Mouse (Mus musculus): Measurements from ENCODE around the gene Mapre3. TPM values are rescaled to one million over a fixed set of nuclear protein-coding genes. Genes with fewer than 3 reads are reported as not detected.

The Mapre3 gene
- 12.2 and 17.0 TPM in 2 replicates for polyA plus RNA-seq (2016; fragmentation: Nextera tagmentation; extraction: Ambion mirVana)

- Histone ChIP-seq H3K4me3 (peak within 1 kb of the TSS; percentile 97), H3K9me3 (replicated peaks) (no peaks in the 10 kb centered on the region), H3K27ac (peak within 1 kb of the TSS; percentile 92), H3K36me3 (no peaks in the 10 kb centered on the region), H3K27me3 (ENCODE audit: low read depth, poor library complexity, severe bottlenecking) (peaks cover 8% of the 10 kb centered on the region), H3K4me1 (peaks cover 19% of the 10 kb centered on the region)
- DNase-seq (ENCODE audit: low spot score): peak; percentile 96
- under 1% methylated on average over 51 of the region's 59 CpGs for WGBS
These were observed at the start of gene Mapre3 for GRCm38 (mm10) chr5:30814424-30815119. Gene Mapre3 (plus strand): TSS chr5:30814641.

GRCm38 (mm10) chr5:30765596-30766370 is 48.7 kb upstream of the Mapre3 start:
- no peaks in the 10 kb centered on the region for H3K27me3 ChIP-seq (ENCODE audit: low read depth, poor library complexity, severe bottlenecking)
- no peak overlapping the region for H3K4me3 ChIP-seq
- H3K27ac ChIP-seq: no peak overlapping the region
- 82% methylated on average over 12 of the region's 12 CpGs for WGBS
- H3K36me3 ChIP-seq: no peaks in the 10 kb centered on the region
- no peak for DNase-seq (ENCODE audit: low spot score)
- H3K4me1 ChIP-seq: peaks cover 7% of the 10 kb centered on the region
- no peaks in the 10 kb centered on the region for H3K9me3 ChIP-seq (replicated peaks)

- Histone ChIP-seq H3K36me3 (no peaks in the 10 kb centered on the region), H3K9me3 (replicated peaks) (no peaks in the 10 kb centered on the region), H3K27ac (no peak overlapping the region), H3K4me3 (no peak overlapping the region), H3K27me3 (ENCODE audit: low read depth, poor library complexity, severe bottlenecking) (no peaks in the 10 kb centered on the region), H3K4me1 (peaks cover 7% of the 10 kb centered on the region)
- WGBS: 81% methylated on average over 4 of the region's 4 CpGs
- no peak for DNase-seq (ENCODE audit: low spot score)
These were observed 46.4 kb upstream of the Mapre3 start for GRCm38 (mm10) chr5:30768082-30768481.

GRCm38 (mm10) chr5:30768598-30768997 is 45.8 kb upstream of the Mapre3 start:
- no peak for DNase-seq (ENCODE audit: low spot score)
- 51% methylated on average over 9 of the region's 9 CpGs for WGBS
- Histone ChIP-seq H3K9me3 (replicated peaks) (no peaks in the 10 kb centered on the region), H3K36me3 (no peaks in the 10 kb centered on the region), H3K27ac (no peak overlapping the region), H3K4me1 (peaks cover 7% of the 10 kb centered on the region), H3K4me3 (no peak overlapping the region), H3K27me3 (ENCODE audit: low read depth, poor library complexity, severe bottlenecking) (peaks cover 4% of the 10 kb centered on the region)

GRCm38 (mm10) chr5:30769075-30769474 is 45.4 kb upstream of the Mapre3 start:
- WGBS: 92% methylated on average over 9 of the region's 9 CpGs
- peaks cover 9% of the 10 kb centered on the region for H3K27me3 ChIP-seq (ENCODE audit: low read depth, poor library complexity, severe bottlenecking)
- H3K36me3 ChIP-seq: no peaks in the 10 kb centered on the region
- DNase-seq (ENCODE audit: low spot score): no peak
- H3K4me3 ChIP-seq: no peak overlapping the region
- H3K27ac ChIP-seq: no peak overlapping the region
- H3K4me1 ChIP-seq: peaks cover 7% of the 10 kb centered on the region
- no peaks in the 10 kb centered on the region for H3K9me3 ChIP-seq (replicated peaks)

GRCm38 (mm10) chr5:30774601-30775371 is 39.7 kb upstream of the Mapre3 start:
- H3K4me1 ChIP-seq: peaks cover 6% of the 10 kb centered on the region
- H3K9me3 ChIP-seq (replicated peaks): no peaks in the 10 kb centered on the region
- peaks cover 17% of the 10 kb centered on the region for H3K27me3 ChIP-seq (ENCODE audit: low read depth, poor library complexity, severe bottlenecking)
- DNase-seq (ENCODE audit: low spot score): peak; percentile 86
- H3K36me3 ChIP-seq: no peaks in the 10 kb centered on the region
- H3K27ac ChIP-seq: no peak overlapping the region
- 14% methylated on average over 20 of the region's 20 CpGs for WGBS
- peak overlapping the region; percentile 48 for H3K4me3 ChIP-seq

- no peaks in the 10 kb centered on the region for H3K27me3 ChIP-seq (ENCODE audit: low read depth, poor library complexity, severe bottlenecking)
- H3K9me3 ChIP-seq (replicated peaks): no peaks in the 10 kb centered on the region
- WGBS: 84% methylated on average over 9 of the region's 9 CpGs
- DNase-seq (ENCODE audit: low spot score): no peak
- no peaks in the 10 kb centered on the region for H3K36me3 ChIP-seq
- H3K4me3 ChIP-seq: no peak overlapping the region
- no peak overlapping the region for H3K27ac ChIP-seq
- H3K4me1 ChIP-seq: no peaks in the 10 kb centered on the region
These were observed 33.7 kb upstream of the Mapre3 start for GRCm38 (mm10) chr5:30780699-30781098.

- H3K9me3 ChIP-seq (replicated peaks): no peaks in the 10 kb centered on the region
- DNase-seq (ENCODE audit: low spot score): no peak
- no peaks in the 10 kb centered on the region for H3K36me3 ChIP-seq
- H3K4me1 ChIP-seq: no peaks in the 10 kb centered on the region
- H3K27ac ChIP-seq: no peak overlapping the region
- no peaks in the 10 kb centered on the region for H3K27me3 ChIP-seq (ENCODE audit: low read depth, poor library complexity, severe bottlenecking)
- 90% methylated on average over 3 of the region's 3 CpGs for WGBS
- H3K4me3 ChIP-seq: no peak overlapping the region
These were observed 33.3 kb upstream of the Mapre3 start for GRCm38 (mm10) chr5:30781147-30781546.

- H3K9me3 ChIP-seq (replicated peaks): no peaks in the 10 kb centered on the region
- no peak overlapping the region for H3K27ac ChIP-seq
- no peak for DNase-seq (ENCODE audit: low spot score)
- H3K36me3 ChIP-seq: no peaks in the 10 kb centered on the region
- H3K4me1 ChIP-seq: no peaks in the 10 kb centered on the region
- 94% methylated on average over 5 of the region's 5 CpGs for WGBS
- no peak overlapping the region for H3K4me3 ChIP-seq
- no peaks in the 10 kb centered on the region for H3K27me3 ChIP-seq (ENCODE audit: low read depth, poor library complexity, severe bottlenecking)
These were observed 27.1 kb upstream of the Mapre3 start for GRCm38 (mm10) chr5:30787381-30787780.

- Histone ChIP-seq H3K4me3 (no peak overlapping the region), H3K27me3 (ENCODE audit: low read depth, poor library complexity, severe bottlenecking) (no peaks in the 10 kb centered on the region), H3K36me3 (no peaks in the 10 kb centered on the region), H3K27ac (no peak overlapping the region), H3K9me3 (replicated peaks) (no peaks in the 10 kb centered on the region), H3K4me1 (no peaks in the 10 kb centered on the region)
- 95% methylated on average over 3 of the region's 3 CpGs for WGBS
- DNase-seq (ENCODE audit: low spot score): no peak
These were observed 24.4 kb upstream of the Mapre3 start for GRCm38 (mm10) chr5:30790047-30790446.

- Histone ChIP-seq H3K9me3 (replicated peaks) (no peaks in the 10 kb centered on the region), H3K4me3 (no peak overlapping the region), H3K27me3 (ENCODE audit: low read depth, poor library complexity, severe bottlenecking) (no peaks in the 10 kb centered on the region), H3K36me3 (no peaks in the 10 kb centered on the region), H3K4me1 (peaks cover 12% of the 10 kb centered on the region; the same call in 1 of the 2 replicates), H3K27ac (no peak overlapping the region)
- peak; percentile 92 for DNase-seq (ENCODE audit: low spot score)
- WGBS: 16% methylated on average over 12 of the region's 12 CpGs
These were observed 18.3 kb upstream of the Mapre3 start for GRCm38 (mm10) chr5:30796125-30796524.

GRCm38 (mm10) chr5:30797482-30797881 is 17.0 kb upstream of the Mapre3 start:
- Histone ChIP-seq H3K36me3 (no peaks in the 10 kb centered on the region), H3K4me3 (no peak overlapping the region), H3K4me1 (peaks cover 12% of the 10 kb centered on the region; the same call in 1 of the 2 replicates), H3K27me3 (ENCODE audit: low read depth, poor library complexity, severe bottlenecking) (no peaks in the 10 kb centered on the region), H3K27ac (no peak overlapping the region), H3K9me3 (replicated peaks) (no peaks in the 10 kb centered on the region)
- WGBS: 74% methylated on average over 7 of the region's 7 CpGs
- no peak for DNase-seq (ENCODE audit: low spot score)

- Histone ChIP-seq H3K27ac (no peak overlapping the region), H3K9me3 (replicated peaks) (no peaks in the 10 kb centered on the region), H3K4me3 (no peak overlapping the region), H3K27me3 (ENCODE audit: low read depth, poor library complexity, severe bottlenecking) (no peaks in the 10 kb centered on the region), H3K36me3 (no peaks in the 10 kb centered on the region), H3K4me1 (peaks cover 12% of the 10 kb centered on the region; the same call in 1 of the 2 replicates)
- WGBS: 82% methylated on average over 8 of the region's 8 CpGs
- DNase-seq (ENCODE audit: low spot score): no peak
These were observed 16.5 kb upstream of the Mapre3 start for GRCm38 (mm10) chr5:30797982-30798381.
